Mouse (Mus musculus) bone marrow, adult 2 months (tissue): ENCODE results near the gene Dclre1c. TPM values are rescaled to one million over a fixed set of nuclear protein-coding genes. Genes with fewer than 3 reads are reported as not detected.

ENCODE experiments used
- H3K27ac ChIP-seq: fragments of 200-500 bp; 2 replicates; pipeline ENCODE4 v1.5.1; 2012; ENCODE audit warnings: low read depth, mild to moderate bottlenecking, control low read depth, inconsistent platforms, low read length; ENCODE audit not compliant: control insufficient read depth, poor library complexity, insufficient read depth
- H3K4me1 ChIP-seq: fragments of 200-500 bp; 2 replicates; pipeline ENCODE4 v1.6.1; 2011; ENCODE audit warnings: low read length; ENCODE audit not compliant: control insufficient read depth, insufficient read depth
- H3K4me3 ChIP-seq: fragments of 200-500 bp; replicated peaks from 2 replicates; pipeline ENCODE3; 2011; ENCODE audit warnings: mild to moderate bottlenecking, low read depth, low read length, control low read depth; ENCODE audit not compliant: control insufficient read depth
- CTCF ChIP-seq: fragments of 200-500 bp; IDR thresholded peaks from 2 replicates; pipeline ENCODE4 v1.5.1; 2011; ENCODE audit warnings: low read length, control low read depth; ENCODE audit not compliant: control insufficient read depth, insufficient read depth
- POLR2A ChIP-seq: fragments of 200-500 bp; IDR thresholded peaks from 2 replicates; pipeline ENCODE4 v1.6.1; 2011; ENCODE audit warnings: low read depth, mild to moderate bottlenecking, control low read depth, low read length, borderline replicate concordance; ENCODE audit not compliant: control insufficient read depth
- WGBS: fragments of 180-500 bp; shearing (Covaris S2); methylation state at CpG from one replicate; pipeline ENCODE4 v1.1.7; 2018; 5-methylcytosine and 5-hydroxymethylcytosine counted together
- polyA plus RNA-seq: library from polyadenylated mRNA; stranded (reverse); fragments of >200 nt; gene quantifications from 2 replicates; pipeline ENCODE4 v1.2.4, GENCODE M21; 2011; ENCODE audit warnings: low replicate concordance; ENCODE audit not compliant: missing spikeins, insufficient read depth, insufficient read length

Dclre1c gene
- polyA plus RNA-seq, 1 experiment = 8.6 TPM

DNA sequence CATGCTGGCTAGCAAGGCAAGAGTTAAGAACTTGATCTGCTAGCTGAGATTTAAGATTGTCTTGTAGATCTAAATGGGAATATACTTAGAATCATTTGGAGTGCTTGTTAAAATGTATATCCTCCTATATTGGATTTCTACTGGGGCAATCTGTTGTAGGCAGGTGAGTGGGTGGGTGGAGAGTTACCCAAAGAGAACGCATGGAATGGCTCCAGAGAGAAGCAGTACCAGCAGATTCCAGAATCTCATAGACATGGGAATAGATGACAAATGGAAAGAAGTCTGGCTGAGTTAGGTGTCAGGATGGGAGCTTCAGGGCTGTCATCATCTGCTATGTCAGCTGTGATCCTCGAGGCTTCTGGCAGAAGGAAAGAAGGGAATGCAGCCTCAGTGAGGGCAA lies 25.5 kb downstream of the Dclre1c start:
- 80% methylated on average over 2 of the region's 2 CpGs for WGBS
- Histone ChIP-seq H3K4me1 (no peaks in the 10 kb centered on the region), H3K27ac (no peak overlapping the region), H3K4me3 (no peak overlapping the region)
- TF ChIP-seq CTCF (no peak), POLR2A (no peak)

DNA sequence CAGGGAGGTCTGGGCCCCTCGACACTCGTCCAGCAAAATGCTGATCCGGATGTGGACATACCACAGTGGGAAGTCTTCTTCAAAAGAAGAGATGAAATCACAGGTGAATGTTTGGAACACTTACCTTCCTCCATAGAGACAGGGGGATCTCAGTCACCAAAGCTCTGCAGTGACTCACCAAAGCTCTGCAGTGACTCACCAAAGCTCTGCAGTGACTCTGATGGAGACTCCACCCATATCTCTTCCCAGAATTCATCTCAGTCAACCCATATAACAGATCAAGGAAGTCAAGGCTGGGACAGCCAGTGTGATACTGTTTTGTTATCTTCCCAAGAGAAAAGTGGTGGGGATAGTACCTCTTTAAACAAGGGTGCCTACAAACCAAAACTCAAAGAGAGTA lies 29.2 kb downstream of the Dclre1c start:
- no peak for TF ChIP-seq POLR2A
- no peak for TF ChIP-seq CTCF
- Histone ChIP-seq H3K4me3 (no peak overlapping the region), H3K4me1 (no peaks in the 10 kb centered on the region), H3K27ac (no peak overlapping the region)
- WGBS = 90% methylated on average over 3 of the region's 3 CpGs

DNA sequence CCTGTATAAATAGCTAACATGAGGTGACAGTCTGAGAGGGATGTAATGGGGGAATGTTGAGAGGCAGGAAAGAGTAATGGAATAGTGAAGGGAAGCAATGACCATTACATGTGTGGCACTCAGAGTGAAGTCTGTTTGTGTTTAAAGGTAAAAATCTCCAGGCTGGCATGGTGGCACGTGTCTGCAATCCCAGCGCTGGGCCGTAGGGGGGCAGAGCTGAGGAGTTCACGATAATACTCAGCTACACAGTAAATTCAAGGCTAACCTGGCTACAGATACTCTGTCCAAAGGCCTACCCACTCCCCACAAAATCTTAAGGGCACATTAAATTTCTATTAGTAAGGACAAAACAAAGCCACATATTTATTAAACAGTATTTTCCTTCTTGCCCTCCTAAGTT lies 32.7 kb downstream of the Dclre1c start:
- TF ChIP-seq CTCF (no peak), POLR2A (no peak)
- Histone ChIP-seq H3K4me3 (no peak overlapping the region), H3K27ac (no peak overlapping the region), H3K4me1 (no peaks in the 10 kb centered on the region)
- WGBS = 89% methylated on average over 4 of the region's 4 CpGs

DNA sequence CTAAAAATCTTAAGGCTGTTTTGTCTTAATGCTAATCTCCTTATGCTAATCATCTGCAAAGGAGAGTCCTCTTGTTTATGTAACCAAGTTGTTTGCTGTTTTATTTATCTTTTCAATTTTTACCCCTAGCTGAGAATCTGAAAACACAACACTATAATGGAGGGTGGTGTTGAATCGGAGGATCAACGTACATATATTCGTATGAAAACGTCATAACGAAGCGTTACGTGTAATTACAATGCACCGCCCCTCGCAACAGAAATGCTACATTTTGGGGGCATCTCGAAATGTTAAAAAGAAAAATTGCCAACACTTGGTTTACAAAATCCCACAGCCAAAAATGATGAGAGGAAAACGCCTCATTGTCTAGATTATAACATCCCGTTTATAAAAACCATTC lies 50.0 kb downstream of the Dclre1c start:
- WGBS = 2% methylated on average over 12 of the region's 12 CpGs
- Histone ChIP-seq H3K4me1 (peaks cover 2% of the 10 kb centered on the region; the same call in 1 of the 2 replicates), H3K4me3 (peak overlapping the region; percentile 97), H3K27ac (no peak overlapping the region; the same call in 1 of the 2 replicates)
- TF ChIP-seq POLR2A = no peak
- no peak for TF ChIP-seq CTCF

DNA sequence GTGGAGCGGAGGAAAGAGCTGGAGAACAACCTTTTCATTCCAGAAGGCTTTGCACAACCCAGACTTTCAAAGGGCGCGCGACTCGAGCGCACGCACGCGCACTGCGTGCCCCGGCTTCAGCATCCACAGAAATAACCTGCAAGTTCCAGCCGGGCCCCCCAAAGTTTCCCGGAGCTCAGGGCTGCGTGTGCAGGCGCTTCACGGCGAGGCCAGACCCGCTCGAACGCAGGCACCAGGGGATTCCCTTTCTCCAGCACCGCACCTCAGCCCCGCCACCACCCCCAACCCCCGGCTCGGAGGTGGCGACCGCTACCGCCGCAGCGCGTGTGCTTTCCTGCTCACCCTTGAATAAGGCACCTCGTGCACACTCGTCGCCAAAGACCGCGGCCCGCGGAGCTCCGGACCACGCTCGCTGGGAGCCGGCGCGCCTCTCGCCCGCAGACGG lies 50.5 kb downstream of the Dclre1c start:
- Histone ChIP-seq H3K4me3 (peak overlapping the region; percentile 97), H3K27ac (peak overlapping the region; percentile 75), H3K4me1 (peaks cover 2% of the 10 kb centered on the region; the same call in 1 of the 2 replicates)
- TF ChIP-seq POLR2A = no peak
- TF ChIP-seq CTCF = no peak
- WGBS = under 1% methylated on average over 46 of the region's 46 CpGs

DNA sequence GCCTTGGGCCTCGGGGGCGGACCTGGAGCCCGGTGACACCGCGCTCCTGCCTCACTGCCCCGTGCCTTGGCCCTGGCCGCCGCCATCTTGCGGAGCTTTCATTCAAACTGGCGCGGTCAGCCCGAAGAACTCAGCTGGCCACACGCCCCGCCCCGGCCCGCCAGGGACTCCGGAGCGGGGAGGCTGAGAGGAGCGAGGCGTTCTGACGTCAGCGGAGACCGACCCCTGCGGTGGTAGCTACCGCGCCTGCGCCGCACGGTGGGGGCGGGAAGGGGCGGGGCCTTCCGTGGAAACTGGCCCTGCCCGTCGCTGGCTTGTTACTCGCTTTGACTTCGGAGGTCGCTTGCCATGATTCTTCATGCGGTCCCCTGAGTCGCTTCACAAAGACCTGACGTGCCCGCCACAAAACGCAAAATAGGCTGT lies 50.9 kb downstream of the Dclre1c start, which contains the start of gene Suv39h2:
Gene Suv39h2 (minus strand): TSS at position 171 of the 423 bp plus-strand sequence.
- H3K4me3 ChIP-seq = peak within 1 kb of the TSS; percentile 97
- peak; percentile 45; the same call in 1 of the 2 replicates for TF ChIP-seq POLR2A
- no peak for TF ChIP-seq CTCF
- peaks cover 2% of the 10 kb centered on the region; the same call in 1 of the 2 replicates for H3K4me1 ChIP-seq
- H3K27ac ChIP-seq = peak within 1 kb of the TSS; percentile 75
- under 1% methylated on average over 42 of the region's 42 CpGs for WGBS

DNA sequence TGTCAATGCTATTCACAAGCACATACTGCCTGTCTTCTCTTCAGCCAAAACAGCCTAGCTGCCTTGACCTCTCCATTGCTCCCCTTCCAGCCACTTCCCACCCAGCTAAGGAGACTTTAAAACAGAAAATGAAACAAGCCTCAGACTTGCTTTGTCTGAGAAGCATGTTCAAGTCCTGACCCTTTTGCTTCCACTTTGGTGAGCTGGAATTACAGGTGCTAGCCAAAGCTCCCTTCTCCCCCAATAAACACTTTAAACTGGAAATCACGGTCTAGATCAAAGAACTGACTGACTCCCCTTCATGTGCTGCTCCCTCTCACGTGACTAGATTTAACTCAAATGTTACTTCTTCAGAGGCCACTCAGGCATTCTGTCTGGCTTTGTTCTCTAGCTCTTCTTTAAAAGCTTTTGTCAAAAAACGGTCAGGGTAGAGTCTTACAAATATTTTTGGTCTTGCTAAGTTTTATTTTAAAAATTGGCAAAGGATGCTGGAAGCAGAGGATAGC lies 51.9 kb downstream of the Dclre1c start:
- 42% methylated on average over 3 of the region's 3 CpGs for WGBS
- Histone ChIP-seq H3K4me1 (peaks cover 2% of the 10 kb centered on the region; the same call in 1 of the 2 replicates), H3K27ac (no peak overlapping the region), H3K4me3 (peak overlapping the region; percentile 60)
- TF ChIP-seq POLR2A (no peak), CTCF (no peak)

DNA sequence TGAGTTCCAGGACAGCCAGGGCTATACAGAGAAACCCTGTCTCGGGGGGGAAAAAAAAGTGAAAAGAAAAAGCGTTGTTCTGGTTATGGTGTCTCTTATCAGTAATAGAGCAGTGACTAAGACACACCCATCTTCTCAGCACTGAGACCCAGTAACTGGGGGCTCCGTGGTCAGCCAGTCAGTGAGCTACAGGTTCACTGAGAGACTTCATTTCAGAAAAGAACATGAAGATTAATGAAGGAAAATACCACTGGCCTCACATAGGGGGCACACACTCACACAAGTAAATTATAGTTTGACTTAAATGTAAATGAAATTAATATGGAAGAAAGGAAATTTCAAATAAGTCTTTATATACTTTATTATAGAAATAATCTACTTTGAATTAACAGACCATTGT lies 56.3 kb downstream of the Dclre1c start:
- Histone ChIP-seq H3K4me1 (no peaks in the 10 kb centered on the region; the same call in 1 of the 2 replicates), H3K27ac (no peak overlapping the region), H3K4me3 (no peak overlapping the region)
- WGBS = 54% methylated on average over 3 of the region's 3 CpGs
- TF ChIP-seq POLR2A (no peak), CTCF (no peak)

DNA sequence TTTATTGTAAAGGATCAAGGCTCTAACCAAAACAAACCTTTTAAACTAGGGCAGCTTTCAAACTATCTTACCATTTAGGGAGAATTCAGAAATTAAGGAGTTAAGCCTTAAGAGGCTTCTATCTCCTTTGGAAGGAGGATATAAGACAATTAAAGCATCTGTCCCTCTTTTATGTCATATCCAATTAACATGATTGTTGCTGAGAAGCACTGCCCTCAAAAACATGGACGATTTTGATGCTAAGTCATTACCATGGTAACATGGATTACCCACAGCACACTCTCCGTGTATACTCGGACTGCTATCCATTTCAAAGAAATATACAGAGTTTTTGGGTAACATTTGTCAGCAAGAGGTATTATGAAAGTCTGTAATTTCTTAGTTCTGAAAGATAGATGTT lies 65.9 kb downstream of the Dclre1c start:
- H3K27ac ChIP-seq = no peak overlapping the region
- TF ChIP-seq CTCF = no peak
- no peak for TF ChIP-seq POLR2A
- 90% methylated on average over 3 of the region's 3 CpGs for WGBS
- H3K4me3 ChIP-seq = no peak overlapping the region
- no peaks in the 10 kb centered on the region for H3K4me1 ChIP-seq
